Mouse (Mus musculus) large intestine, adult 2 months (tissue): ENCODE measurements around the gene Mrpl33. TPM values are rescaled to one million over a fixed set of nuclear protein-coding genes. Genes with fewer than 3 reads are reported as not detected.
"Not testable (repeated sequence)": the region's sequence is repeated elsewhere in the genome, so short reads cannot be mapped to it uniquely, and the experiment has no call there.

Source experiments
- DNase-seq: peaks from one replicate; pipeline ENCODE4 v3.0.0-alpha.2; 2012; ENCODE audit warnings: low read depth, low spot score
- WGBS: fragments of 180-500 bp; shearing (Covaris S2); methylation state at CpG from one replicate; pipeline ENCODE4 v1.1.7; 2018; 5-methylcytosine and 5-hydroxymethylcytosine counted together
- polyA plus RNA-seq: library from polyadenylated mRNA; depleted of rRNA; stranded (reverse); fragments of >200 nt; gene quantifications from 2 replicates; pipeline ENCODE4 v1.2.3, GENCODE M21; 2012

The Mrpl33 gene
- polyA plus RNA-seq, 1 experiment, result 19.7 TPM

GRCm38 (mm10) chr5:31630064-31630463 lies 33.3 kb downstream of the Mrpl33 start:
- no peak for DNase-seq
- WGBS, result 65% methylated on average over 5 of the region's 5 CpGs

- not testable (repeated sequence) for DNase-seq
- 70% methylated on average over 4 of the region's 4 CpGs for WGBS
These were observed 34.4 kb downstream of the Mrpl33 start for GRCm38 (mm10) chr5:31631169-31631568.

GRCm38 (mm10) chr5:31634161-31634560 lies 37.4 kb downstream of the Mrpl33 start:
- DNase-seq, result no peak
- WGBS, result 85% methylated on average over 4 of the region's 4 CpGs

- no peak for DNase-seq
- WGBS, result 92% methylated on average over 5 of the region's 5 CpGs
These were observed 37.9 kb downstream of the Mrpl33 start for GRCm38 (mm10) chr5:31634679-31635078.

DNA sequence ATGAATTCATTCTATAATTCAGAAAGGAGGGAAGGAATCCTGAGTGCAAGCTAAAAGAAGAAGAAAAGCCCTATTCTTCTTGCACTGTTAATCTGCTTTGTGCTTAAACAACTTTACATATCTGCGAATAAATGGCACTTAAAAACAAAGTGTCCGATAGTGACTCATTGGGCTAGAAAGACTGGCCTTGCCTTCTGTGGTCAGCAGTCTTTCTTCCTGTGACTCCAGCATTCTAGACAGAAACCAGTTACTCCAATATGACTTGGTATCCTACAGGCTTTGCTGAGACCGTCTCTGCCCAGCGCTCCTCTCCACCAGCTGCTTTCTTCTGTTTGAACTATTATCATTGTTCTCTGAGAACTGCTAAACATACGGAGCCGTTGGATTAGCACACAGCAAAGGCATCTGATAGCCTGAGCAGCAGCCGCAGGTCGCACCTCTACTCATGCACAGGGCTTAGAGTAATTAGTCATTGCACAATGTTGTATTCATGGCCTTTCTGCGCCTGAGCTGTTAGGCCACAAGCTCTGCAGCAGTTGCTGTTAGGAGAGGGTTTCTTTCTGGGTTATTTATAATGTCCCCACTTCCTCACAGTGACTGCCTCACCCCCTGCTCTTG lies 40.0 kb downstream of the Mrpl33 start:
- no peak for DNase-seq
- 59% methylated on average over 9 of the region's 9 CpGs for WGBS

DNA sequence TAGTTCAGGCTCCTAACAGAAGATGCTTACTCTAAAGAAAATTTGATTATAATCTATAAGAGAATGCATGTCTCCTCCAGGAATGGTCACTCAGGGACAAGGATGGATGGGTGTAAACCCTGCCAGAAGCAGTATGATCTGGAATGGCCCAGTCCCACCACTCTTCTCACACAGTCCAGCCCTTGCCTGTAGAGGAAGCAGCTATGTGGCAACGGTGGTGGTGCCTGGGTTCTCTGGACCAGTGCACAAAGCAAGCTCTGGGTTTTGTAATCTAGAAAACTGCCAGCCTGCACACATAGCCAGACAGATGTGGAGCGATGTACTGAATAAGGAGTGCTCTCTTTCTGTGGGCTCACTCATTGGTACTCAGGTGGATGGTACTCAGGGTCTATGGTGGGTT lies 43.8 kb downstream of the Mrpl33 start:
- WGBS, result 90% methylated on average over 2 of the region's 2 CpGs
- no peak for DNase-seq

GRCm38 (mm10) chr5:31642300-31642699 lies 45.6 kb downstream of the Mrpl33 start:
- DNase-seq, result no peak
- 89% methylated on average over 3 of the region's 3 CpGs for WGBS

DNA sequence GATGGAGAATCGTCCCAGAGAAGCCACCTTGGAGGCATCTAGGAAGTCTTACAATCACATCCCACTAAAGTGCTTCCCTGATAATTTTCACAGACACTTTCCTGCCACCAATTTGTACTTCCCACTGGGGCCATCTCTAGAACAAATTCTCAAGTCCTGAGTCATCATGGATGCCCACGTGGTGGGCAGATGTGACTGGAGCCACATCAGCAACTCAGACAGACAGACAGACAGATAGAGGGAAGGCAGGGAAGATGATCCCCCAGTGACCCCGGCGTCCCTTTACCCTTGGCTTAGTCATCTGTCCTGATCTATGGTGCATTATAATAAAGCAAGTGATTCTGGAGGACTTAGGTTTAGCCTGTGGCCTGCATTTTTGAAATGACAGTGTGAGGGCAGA lies 47.5 kb downstream of the Mrpl33 start:
- 82% methylated on average over 4 of the region's 4 CpGs for WGBS
- DNase-seq, result no peak

- whole genome bisulfite sequencing, result 87% methylated on average over 6 of the region's 6 CpGs
- no peak for DNase-seq
These were observed 48.1 kb downstream of the Mrpl33 start for GRCm38 (mm10) chr5:31644847-31645246.

DNA sequence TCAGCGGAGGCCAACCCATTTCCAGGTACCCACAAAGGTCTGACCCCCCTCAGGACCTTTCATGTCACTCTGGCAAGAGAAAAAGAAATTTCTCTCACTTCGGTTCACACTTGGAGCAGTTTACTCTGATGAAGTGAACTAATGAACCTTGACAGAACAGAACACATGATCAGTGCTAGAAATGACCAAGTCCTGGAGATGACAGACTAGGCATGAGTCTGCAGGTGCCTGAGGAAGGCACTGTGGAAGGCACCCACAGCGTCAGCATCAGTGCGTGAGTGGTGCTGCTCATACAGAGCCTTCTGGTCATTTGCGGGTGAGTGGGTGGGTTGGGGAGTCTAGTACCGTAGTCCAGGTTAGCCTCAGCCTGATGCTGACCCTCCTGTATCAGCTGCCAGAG lies 49.1 kb downstream of the Mrpl33 start:
- WGBS, result 93% methylated on average over 6 of the region's 6 CpGs
- DNase-seq, result no peak

DNA sequence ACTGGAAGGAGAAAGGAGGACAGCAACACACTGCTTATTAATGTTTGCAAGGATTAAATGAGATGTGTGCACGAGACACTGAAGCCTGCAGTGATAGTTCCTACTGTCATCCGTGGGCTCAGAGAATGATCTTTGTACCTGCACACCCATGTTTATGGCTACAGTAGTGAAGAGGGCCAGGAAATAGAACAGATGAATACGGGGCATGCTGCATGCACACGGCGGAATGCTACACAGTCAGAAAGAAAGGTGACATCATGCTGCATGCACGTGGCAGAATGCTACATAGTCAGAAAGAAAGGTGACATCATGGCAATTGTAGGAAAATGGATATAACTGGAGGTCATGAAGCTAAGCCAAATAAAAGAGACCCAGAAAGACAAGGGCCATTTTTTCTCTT lies 49.8 kb downstream of the Mrpl33 start:
- peak; percentile 67 for DNase-seq
- 28% methylated on average over 6 of the region's 6 CpGs for WGBS

DNA sequence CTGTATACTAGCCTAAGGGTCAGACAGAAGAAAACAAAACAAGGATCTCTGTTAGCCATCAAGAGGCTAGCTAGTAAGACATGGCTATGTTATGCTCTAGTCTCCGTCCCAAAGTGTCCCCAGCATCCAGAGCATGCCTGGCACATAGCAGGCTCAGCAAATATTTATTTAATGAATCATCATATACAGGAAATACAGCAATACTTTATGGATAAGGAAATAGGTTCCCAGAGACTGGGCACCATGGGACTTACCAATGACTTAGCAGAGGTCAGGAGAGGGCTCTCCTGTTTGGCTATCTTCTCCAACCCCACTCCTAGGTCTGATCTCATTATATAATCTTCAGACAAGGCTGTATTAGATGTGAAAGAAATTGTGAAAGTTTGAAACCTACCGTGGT lies 50.6 kb downstream of the Mrpl33 start:
- DNase-seq, result peak; percentile 32
- 24% methylated on average over 2 of the region's 2 CpGs for WGBS

- WGBS, result 84% methylated on average over 2 of the region's 2 CpGs
These were observed 54.0 kb downstream of the Mrpl33 start for GRCm38 (mm10) chr5:31650518-31651288.

GRCm38 (mm10) chr5:31655688-31656190 lies 59.0 kb downstream of the Mrpl33 start:
- DNase-seq, result no peak
- 98% methylated on average over 1 of the region's 1 CpGs for WGBS

More at GRCm38 (mm10) chr5:31650518-31651288, 54.0 kb downstream of the Mrpl33 start:
- DNase-seq, result no peak

DNA sequence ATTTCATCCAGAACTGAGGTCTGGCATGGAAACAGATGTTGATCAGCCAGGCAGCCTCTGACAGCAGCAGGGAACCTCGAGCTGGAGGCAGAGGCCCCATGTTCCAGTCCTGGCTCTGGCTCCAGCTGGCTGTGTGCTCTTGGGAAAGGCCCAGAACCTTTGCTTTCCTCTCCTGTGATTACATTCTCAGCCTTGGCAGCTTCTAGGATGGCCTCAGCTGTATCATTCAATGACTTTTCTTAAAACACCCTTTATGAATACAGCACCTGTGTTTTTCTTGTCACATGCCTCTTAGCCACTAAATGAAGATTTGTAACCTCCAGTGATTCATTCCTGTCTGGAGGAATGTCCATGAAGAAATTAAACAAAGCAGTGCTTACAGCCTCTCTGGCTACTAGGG lies 69.4 kb downstream of the Mrpl33 start:
- WGBS, result 12% methylated on average over 1 of the region's 1 CpGs
- no peak for DNase-seq

- WGBS, result 93% methylated on average over 13 of the region's 13 CpGs
- no peak for DNase-seq
These were observed 71.7 kb downstream of the Mrpl33 start for GRCm38 (mm10) chr5:31668325-31668968.

- no peak for DNase-seq
- 32% methylated on average over 5 of the region's 5 CpGs for WGBS
These were observed 73.2 kb downstream of the Mrpl33 start for GRCm38 (mm10) chr5:31669984-31670383.

- DNase-seq, result no peak
- WGBS, result 78% methylated on average over 2 of the region's 2 CpGs
These were observed 74.4 kb downstream of the Mrpl33 start for GRCm38 (mm10) chr5:31671137-31671536.

DNA sequence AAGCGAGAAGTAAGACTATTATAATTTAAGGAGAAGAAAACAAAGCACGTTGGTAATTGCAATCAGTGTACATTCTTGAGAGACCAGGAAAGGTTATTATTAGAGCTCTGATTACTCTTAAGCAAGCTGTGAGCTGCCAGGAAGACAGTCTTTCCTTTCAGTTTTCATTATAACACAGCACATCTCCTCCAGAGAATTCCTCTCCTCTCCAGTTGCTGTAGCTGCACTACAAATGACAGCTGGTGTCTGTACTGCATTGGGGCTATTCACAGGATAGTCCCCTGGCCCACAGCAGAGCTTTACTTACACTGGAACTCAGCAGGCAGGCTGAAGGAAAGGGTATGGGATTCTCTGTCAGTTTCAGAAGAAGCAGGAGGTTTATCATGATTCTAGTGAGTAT lies 76.7 kb downstream of the Mrpl33 start:
- 72% methylated on average over 2 of the region's 2 CpGs for WGBS
- DNase-seq, result no peak

DNA sequence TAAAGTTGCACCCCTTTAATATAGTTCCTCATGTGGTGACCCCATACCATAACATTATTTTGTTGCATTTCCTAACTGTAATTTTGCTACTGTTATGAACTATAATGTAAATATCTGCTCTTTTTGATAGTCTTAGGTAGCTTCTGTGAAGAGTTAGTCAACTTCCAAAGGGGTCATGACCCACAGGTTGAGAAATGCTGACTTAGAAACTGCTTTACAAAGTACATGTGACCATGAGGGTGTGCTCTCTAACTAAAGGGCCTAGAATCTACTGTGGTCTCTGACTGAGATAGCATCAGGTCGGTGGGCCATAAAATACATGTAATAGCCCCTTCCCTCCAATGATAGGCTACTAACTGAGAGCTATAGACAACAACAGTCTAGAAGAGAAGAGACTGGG lies 81.3 kb downstream of the Mrpl33 start:
- no peak for DNase-seq
- 46% methylated on average over 1 of the region's 1 CpGs for WGBS

DNA sequence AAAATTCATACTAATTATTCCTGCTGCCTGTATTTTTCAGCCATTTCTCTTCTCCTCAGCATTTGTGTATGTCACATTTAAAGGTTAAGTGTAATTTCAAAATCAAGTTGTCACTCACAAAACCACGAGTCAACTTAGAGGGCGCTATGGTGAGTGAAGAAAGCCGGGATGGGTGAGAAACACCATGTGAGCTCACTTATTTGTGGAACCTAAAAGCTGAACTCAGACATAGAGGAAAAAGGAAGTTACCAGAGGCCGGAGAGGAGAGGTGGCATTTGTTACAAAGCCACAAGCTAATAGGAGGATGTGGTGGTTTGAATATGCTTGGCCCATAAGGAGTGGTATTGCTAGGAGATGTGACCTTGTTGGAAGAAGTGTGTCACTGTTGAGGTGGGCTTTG lies 83.4 kb downstream of the Mrpl33 start:
- 86% methylated on average over 4 of the region's 4 CpGs for WGBS
- no peak for DNase-seq
